Mouse (Mus musculus) kidney, embryonic 15.5 days (tissue): ENCODE measurements around the gene Plekha3. TPM values are rescaled to one million over a fixed set of nuclear protein-coding genes. Genes with fewer than 3 reads are reported as not detected.

Source experiments
- ATAC-seq: fragments of 200-750 bp; cut with Nextera tagmentation; replicated peaks from 2 replicates; pipeline ENCODE4 v1.8.0; 2017; ENCODE audit warnings: moderate TSS enrichment; ENCODE audit not compliant: low FRiP score
- H3K27ac ChIP-seq: fragments of 300-500 bp; sonication (generic); 2 replicates; pipeline ENCODE4 v1.5.1; 2015; ENCODE audit warnings: mild to moderate bottlenecking, inconsistent platforms
- H3K27me3 ChIP-seq: fragments of 300-500 bp; sonication (generic); 2 replicates; pipeline ENCODE4 v1.6.1; 2015; ENCODE audit warnings: inconsistent platforms
- H3K36me3 ChIP-seq: fragments of 300-500 bp; sonication (generic); 2 replicates; pipeline ENCODE4 v1.6.1; 2015; ENCODE audit warnings: inconsistent platforms
- H3K4me1 ChIP-seq: fragments of 300-500 bp; sonication (generic); 2 replicates; pipeline ENCODE4 v1.6.1; 2015; ENCODE audit warnings: inconsistent platforms
- H3K4me2 ChIP-seq: fragments of 300-500 bp; sonication (generic); 2 replicates; pipeline ENCODE4 v1.6.1; 2015; ENCODE audit warnings: moderate library complexity, mild to moderate bottlenecking, inconsistent platforms
- H3K4me3 ChIP-seq: fragments of 300-500 bp; sonication (generic); replicated peaks from 2 replicates; pipeline ENCODE4 v1.5.1; 2015; ENCODE audit warnings: mild to moderate bottlenecking, inconsistent platforms
- H3K9ac ChIP-seq: fragments of 300-500 bp; sonication (generic); 2 replicates; pipeline ENCODE4 v1.6.1; 2015; ENCODE audit warnings: mild to moderate bottlenecking, inconsistent platforms
- H3K9me3 ChIP-seq: fragments of 300-500 bp; sonication (generic); replicated peaks from 2 replicates; pipeline ENCODE4 v1.6.1; 2016; ENCODE audit warnings: inconsistent platforms
- WGBS: fragments of 180-500 bp; shearing (Covaris S2); methylation state at CpG from one replicate; pipeline ENCODE4 v1.1.7; 2015; ENCODE audit warnings: mixed read lengths; 5-methylcytosine and 5-hydroxymethylcytosine counted together
- polyA plus RNA-seq: library from polyadenylated mRNA; unstranded; fragments of >200 nt; fragmentation: Nextera tagmentation; extraction: Ambion mirVana; gene quantifications from 2 replicates; pipeline ENCODE4 v1.2.1, GENCODE M21; 2015

Plekha3 gene
- polyA plus RNA-seq, 1 experiment from 2014 or later = 13.9 TPM

- ATAC-seq = no peak
- Histone ChIP-seq H3K36me3 (peaks cover 5% of the 10 kb centered on the region), H3K4me3 (no peak overlapping the region), H3K27ac (no peak overlapping the region), H3K4me1 (no peaks in the 10 kb centered on the region), H3K27me3 (no peaks in the 10 kb centered on the region), H3K9ac (no peak overlapping the region), H3K4me2 (no peak overlapping the region), H3K9me3 (peaks cover 10% of the 10 kb centered on the region)
- WGBS = 95% methylated on average over 14 of the region's 14 CpGs
Measured at GRCm38 (mm10) chr2:76719650-76720049, 44.6 kb downstream of the Plekha3 start.

Other genes starting within 250 kb of the Plekha3 start
- gene Prkra, start 27.3 kb upstream of the Plekha3 start, polyA plus RNA-seq = 78.8 and 80.5 TPM in 2 replicates
- 1.6 and 2.7 TPM in 2 replicates for gene Pjvk, start 26.8 kb upstream of the Plekha3 start, polyA plus RNA-seq
- 65.4 and 66.7 TPM in 2 replicates for gene Fkbp7, start 2.2 kb upstream of the Plekha3 start, polyA plus RNA-seq